Mouse (Mus musculus) lung, adult 2 months (tissue): ENCODE measurements around the gene Tmcc3. TPM values are rescaled to one million over a fixed set of nuclear protein-coding genes. Genes with fewer than 3 reads are reported as not detected.
A peak's percentile ranks its signal among the peaks of the same experiment; 100 is the strongest.

Experiments
- DNase-seq: peaks from one replicate; pipeline ENCODE4 v3.0.0; 2022
- H3K4me1 ChIP-seq: fragments of 200-500 bp; 2 replicates; pipeline ENCODE4 v1.6.1; 2011; ENCODE audit warnings: low read length; ENCODE audit not compliant: control insufficient read depth, insufficient read depth
- H3K4me3 ChIP-seq: fragments of 200-500 bp; replicated peaks from 2 replicates; pipeline ENCODE3; 2011; ENCODE audit warnings: low read depth, mild to moderate bottlenecking, control low read depth, low read length; ENCODE audit errors: extremely low read depth
- CTCF ChIP-seq: fragments of 200-500 bp; IDR thresholded peaks from 2 replicates; pipeline ENCODE4 v1.5.1; 2011; ENCODE audit warnings: mild to moderate bottlenecking, low read length, control low read depth; ENCODE audit not compliant: insufficient read depth
- POLR2A ChIP-seq: fragments of 200-500 bp; IDR thresholded peaks from 2 replicates; pipeline ENCODE4 v1.6.1; 2011; ENCODE audit warnings: low read depth, mild to moderate bottlenecking, control low read depth, low read length, borderline replicate concordance; ENCODE audit errors: extremely low read depth
- WGBS: fragments of 180-500 bp; shearing (Covaris S2); methylation state at CpG from one replicate; pipeline ENCODE4 v1.1.7; 2018; 5-methylcytosine and 5-hydroxymethylcytosine counted together
- polyA plus RNA-seq: library from polyadenylated mRNA; depleted of rRNA; stranded (reverse); fragments of >200 nt; gene quantifications from 2 replicates; pipeline ENCODE4 v1.2.3, GENCODE M21; 2012

The Tmcc3 gene
- polyA plus RNA-seq, 1 experiment, result 46.8 TPM

- DNase-seq, result no peak
- no peak for TF ChIP-seq POLR2A
- no peak for TF ChIP-seq CTCF
- WGBS, result 89% methylated on average over 6 of the region's 6 CpGs
Measured at GRCm38 (mm10) chr10:94383565-94383964, 71.8 kb downstream of the Tmcc3 start.

GRCm38 (mm10) chr10:94389219-94389618 lies 77.5 kb downstream of the Tmcc3 start:
- Histone ChIP-seq H3K4me1 (no peaks in the 10 kb centered on the region), H3K4me3 (no peak overlapping the region)
- TF ChIP-seq POLR2A, result no peak
- TF ChIP-seq CTCF, result no peak
- WGBS, result 87% methylated on average over 6 of the region's 6 CpGs
- DNase-seq, result no peak

More at GRCm38 (mm10) chr10:94383565-94383964, 71.8 kb downstream of the Tmcc3 start:
- peaks cover 5% of the 10 kb centered on the region; the same call in 1 of the 2 replicates for H3K4me1 ChIP-seq
- H3K4me3 ChIP-seq, result no peak overlapping the region

DNA sequence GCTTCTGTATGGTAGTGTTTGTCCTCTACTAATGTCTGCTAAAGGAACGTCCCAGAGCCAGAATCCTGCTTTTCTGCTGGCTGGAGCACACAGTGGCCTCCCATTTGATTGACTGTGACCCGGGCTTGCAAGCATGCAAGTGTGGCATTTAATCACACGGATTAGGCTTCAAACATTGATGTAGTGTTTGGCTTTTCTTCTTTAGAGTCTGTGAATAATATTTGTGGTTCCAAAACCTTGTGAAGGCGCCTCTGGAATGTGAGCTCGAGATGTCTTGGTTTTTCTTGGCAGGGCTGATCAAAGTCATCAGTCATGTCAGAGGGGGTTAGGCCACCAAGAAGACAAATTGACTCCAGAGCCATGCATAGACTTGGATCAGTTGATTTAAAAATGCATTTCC lies 79.3 kb downstream of the Tmcc3 start:
- no peaks in the 10 kb centered on the region for H3K4me1 ChIP-seq
- H3K4me3 ChIP-seq, result no peak overlapping the region
- WGBS, result 45% methylated on average over 5 of the region's 5 CpGs
- no peak for TF ChIP-seq CTCF
- no peak for TF ChIP-seq POLR2A
- DNase-seq, result no peak

- no peak overlapping the region for H3K4me3 ChIP-seq
- no peaks in the 10 kb centered on the region for H3K4me1 ChIP-seq
- no peak for DNase-seq
- TF ChIP-seq CTCF (no peak), POLR2A (no peak)
Measured at GRCm38 (mm10) chr10:94394286-94394685, 82.5 kb downstream of the Tmcc3 start.

GRCm38 (mm10) chr10:94397833-94398596 lies 86.3 kb downstream of the Tmcc3 start:
- Histone ChIP-seq H3K4me3 (no peak overlapping the region), H3K4me1 (no peaks in the 10 kb centered on the region)
- DNase-seq, result no peak
- 62% methylated on average over 11 of the region's 11 CpGs for WGBS
- TF ChIP-seq POLR2A, result no peak
- TF ChIP-seq CTCF, result no peak

- no peaks in the 10 kb centered on the region for H3K4me1 ChIP-seq
- H3K4me3 ChIP-seq, result no peak overlapping the region
- 73% methylated on average over 8 of the region's 8 CpGs for WGBS
- DNase-seq, result no peak
- TF ChIP-seq CTCF, result no peak
- no peak for TF ChIP-seq POLR2A
Measured at GRCm38 (mm10) chr10:94400895-94401294, 89.1 kb downstream of the Tmcc3 start.

- no peak for TF ChIP-seq CTCF
- no peak for TF ChIP-seq POLR2A
- WGBS, result 24% methylated on average over 3 of the region's 3 CpGs
- Histone ChIP-seq H3K4me3 (no peak overlapping the region), H3K4me1 (peaks cover 3% of the 10 kb centered on the region; the same call in 1 of the 2 replicates)
- DNase-seq, result no peak
Measured at GRCm38 (mm10) chr10:94405456-94405855, 93.7 kb downstream of the Tmcc3 start.

DNA sequence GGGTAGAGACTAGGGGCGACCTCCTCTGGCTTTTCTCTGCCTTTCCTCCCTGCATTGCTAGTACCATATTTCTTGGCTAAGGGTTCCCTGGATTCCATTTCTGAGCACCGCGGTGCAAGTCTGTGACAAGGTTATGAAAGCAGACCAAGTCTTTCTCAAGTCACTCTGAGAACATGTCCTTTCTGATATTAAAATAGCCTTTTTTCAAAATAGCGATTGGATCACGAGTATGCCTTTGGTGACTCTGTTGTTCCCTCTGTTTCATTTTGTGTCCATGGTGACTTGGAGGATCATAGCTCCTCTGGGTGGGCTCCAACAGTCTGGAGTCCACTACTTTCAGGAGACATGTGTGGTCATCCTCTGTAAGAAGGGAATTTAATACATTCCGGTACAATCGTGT lies 95.1 kb downstream of the Tmcc3 start:
- DNase-seq, result no peak
- TF ChIP-seq CTCF, result no peak
- no peak for TF ChIP-seq POLR2A

DNA sequence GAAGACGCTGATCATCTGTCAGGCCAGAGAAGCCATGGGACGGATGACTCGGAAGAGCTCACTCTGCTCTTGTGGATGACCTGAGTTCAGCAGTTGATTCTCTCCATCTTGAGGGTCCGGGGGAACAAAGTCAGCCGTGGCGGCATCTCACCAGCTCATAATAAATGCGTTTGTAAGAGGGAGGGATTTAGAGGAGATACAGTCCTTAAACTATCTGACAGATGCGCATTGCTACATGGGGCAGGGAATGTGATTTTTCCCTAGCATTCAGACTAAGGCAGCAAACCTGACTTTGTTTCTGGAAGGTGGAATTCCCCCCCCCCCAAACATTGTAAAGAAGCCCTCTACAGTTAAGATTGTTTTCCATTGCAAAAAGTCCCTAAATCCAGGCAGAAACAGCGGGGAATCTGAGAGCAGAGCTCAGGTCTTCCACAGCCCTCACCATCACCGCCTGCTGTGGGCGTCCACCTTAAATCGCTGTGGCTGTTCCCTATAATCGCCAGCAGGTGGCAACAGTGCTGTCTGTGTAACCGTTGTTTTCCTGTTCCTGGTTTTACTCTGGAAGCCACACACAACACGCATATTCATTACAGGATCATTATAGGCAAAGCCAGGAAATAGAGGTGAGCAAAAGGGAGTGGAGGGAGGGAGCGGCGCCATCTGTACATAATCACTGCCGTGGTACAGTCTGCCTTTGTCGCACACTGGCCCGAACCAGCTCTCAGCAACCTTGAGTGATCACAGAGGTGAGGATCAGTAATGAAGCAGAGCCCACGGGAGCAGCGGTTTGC lies 96.8 kb downstream of the Tmcc3 start:
- TF ChIP-seq POLR2A, result peak; percentile 32; the same call in 1 of the 2 replicates
- TF ChIP-seq CTCF, result peak; percentile 85
- Histone ChIP-seq H3K4me1 (peaks cover 4% of the 10 kb centered on the region; the same call in 1 of the 2 replicates), H3K4me3 (peak overlapping the region; percentile 70)
- 22% methylated on average over 22 of the region's 22 CpGs for WGBS
- DNase-seq, result peak; percentile 69

More for the DNA sequence above, 95.1 kb downstream of the Tmcc3 start:
- 80% methylated on average over 7 of the region's 7 CpGs for WGBS
- H3K4me3 ChIP-seq, result no peak overlapping the region
- H3K4me1 ChIP-seq, result peaks cover 3% of the 10 kb centered on the region; the same call in 1 of the 2 replicates

DNA sequence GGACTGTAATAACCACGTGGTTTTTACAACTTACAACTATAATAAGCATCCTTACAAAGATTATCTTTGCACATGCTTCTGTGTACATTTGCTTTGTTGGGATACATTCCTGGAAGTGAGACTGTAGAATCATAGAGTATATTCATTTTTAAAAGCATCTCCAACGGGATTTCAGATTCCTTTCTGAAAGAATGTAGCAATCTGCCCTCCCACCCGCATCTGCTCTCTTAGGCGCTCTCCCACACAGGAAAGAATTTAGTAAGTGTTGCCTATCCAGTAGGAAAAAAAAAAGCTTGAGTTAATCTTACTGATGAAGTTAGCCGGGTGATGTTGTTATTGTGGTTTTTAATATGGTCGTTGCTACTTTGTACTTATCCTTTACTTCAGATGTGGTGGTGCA lies 97.9 kb downstream of the Tmcc3 start:
- Histone ChIP-seq H3K4me1 (peaks cover 7% of the 10 kb centered on the region; the same call in 1 of the 2 replicates), H3K4me3 (no peak overlapping the region)
- DNase-seq, result no peak
- TF ChIP-seq POLR2A (no peak), CTCF (no peak)
- WGBS, result 61% methylated on average over 6 of the region's 6 CpGs
